Mouse (Mus musculus) left cerebral cortex, postnatal 4 days (tissue): ENCODE measurements at regions not wholly inside any gene's neighbourhood (a gene's known extent, or its start where the extent isn't known, plus 50 kb on each side); places are given as distances from the start of the nearest gene placed in this dataset.

Source experiments
- DNase-seq: peaks from one replicate; pipeline ENCODE4 v3.0.0-alpha.2; 2022
- intact Hi-C: fragments of 180-260 bp; cut with DNase I; formaldehyde crosslinking; loops from one replicate; pipeline ENCODE4 v1.15.1; 2025

GRCm38 (mm10) chr1:56583671-56584070 lies 53.6 kb downstream of the Hsfy2 start:
- DNase-seq: no peak
- intact Hi-C loops: no loop called here

- no peak for DNase-seq
- intact Hi-C loops: no loop called here
Measured at GRCm38 (mm10) chr1:56548050-56548449, 89.2 kb downstream of the Hsfy2 start.

- DNase-seq: peak; percentile 27
- intact Hi-C loops: no loop called here
Measured at GRCm38 (mm10) chr1:56530801-56531200, 106.4 kb downstream of the Hsfy2 start.
